Mouse (Mus musculus): ENCODE results near the gene Tgfbr3. TPM values are rescaled to one million over a fixed set of nuclear protein-coding genes. Genes with fewer than 3 reads are reported as not detected.
"Not testable (repeated sequence)": the region's sequence is repeated elsewhere in the genome, so short reads cannot be mapped to it uniquely, and the experiment has no call there.

Gene Tgfbr3
- polyA plus RNA-seq, 1 experiment, result 20.7 TPM

DNA sequence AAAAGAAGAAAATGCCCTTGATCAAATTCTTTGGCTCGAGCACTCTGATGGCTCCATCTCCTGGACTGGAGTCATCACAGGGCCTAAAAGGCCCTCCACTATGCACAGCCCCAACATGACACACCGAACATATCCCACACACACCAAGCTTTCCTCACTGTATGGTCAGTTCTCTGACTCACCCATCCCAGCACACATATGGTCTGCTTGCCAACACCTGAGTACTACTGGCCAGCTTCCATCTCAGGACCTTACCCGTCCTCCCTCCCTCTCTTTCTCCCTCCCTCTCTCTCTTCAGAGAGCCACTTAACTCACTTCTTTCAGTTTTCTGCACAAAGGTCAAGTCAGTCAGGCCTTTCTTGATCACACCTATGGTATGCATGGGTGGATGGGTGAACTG, 36.0 kb downstream of the Tgfbr3 start:
- Histone ChIP-seq H3K4me1 (replicated peaks; ENCODE audit: control insufficient read depth, insufficient read depth, low read length) (no peaks in the 10 kb centered on the region), H3K4me3 (ENCODE audit: control insufficient read depth, insufficient read depth, low read length) (no peak overlapping the region), H3K27me3 (ENCODE audit: control insufficient read depth, insufficient read depth, low read length) (no peaks in the 10 kb centered on the region), H3K36me3 (ENCODE audit: control insufficient read depth, insufficient read depth, low read length) (no peaks in the 10 kb centered on the region), H3K27ac (ENCODE audit: control insufficient read depth, insufficient read depth, low read length) (no peak overlapping the region)
- TF ChIP-seq CTCF (IDR thresholded peaks at IDR 0.05; ENCODE audit: borderline replicate concordance, control insufficient read depth, extremely low read depth, insufficient read depth, low read length, poor library complexity) (no peak), POLR2A (IDR thresholded peaks at IDR 0.05; ENCODE audit: control insufficient read depth, extremely low read depth, insufficient read depth, low read length, poor library complexity) (no peak)
- 96% methylated on average over 3 of the region's 3 CpGs for WGBS
- no peak for DNase-seq

DNA sequence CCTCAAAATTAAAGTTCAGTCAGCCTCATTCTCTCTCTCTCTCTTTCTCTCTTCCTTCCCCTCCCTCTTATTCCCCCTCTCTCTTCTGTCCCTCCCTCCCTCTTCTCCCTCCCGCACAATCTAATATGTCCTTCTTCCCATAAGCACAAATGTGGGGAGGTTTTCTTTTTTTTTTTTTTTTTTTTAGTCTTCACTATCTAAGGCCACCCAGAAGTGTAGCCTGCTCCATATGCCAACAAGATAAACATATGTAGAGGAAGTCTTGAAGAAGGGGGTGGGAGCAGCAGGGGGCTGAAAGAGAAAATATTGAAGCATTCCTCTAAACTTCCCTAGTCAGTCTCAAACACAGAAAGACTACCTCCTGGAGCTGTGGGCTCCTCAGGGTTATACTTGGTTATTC, 37.0 kb downstream of the Tgfbr3 start:
- H3K27me3 ChIP-seq (ENCODE audit: control insufficient read depth, insufficient read depth, low read length), result no peaks in the 10 kb centered on the region
- H3K4me1 ChIP-seq (replicated peaks; ENCODE audit: control insufficient read depth, insufficient read depth, low read length), result no peaks in the 10 kb centered on the region
- no peak overlapping the region for H3K27ac ChIP-seq (ENCODE audit: control insufficient read depth, insufficient read depth, low read length)
- no peaks in the 10 kb centered on the region for H3K36me3 ChIP-seq (ENCODE audit: control insufficient read depth, insufficient read depth, low read length)
- no peak for TF ChIP-seq POLR2A (IDR thresholded peaks at IDR 0.05; ENCODE audit: control insufficient read depth, extremely low read depth, insufficient read depth, low read length, poor library complexity)
- no peak for TF ChIP-seq CTCF (IDR thresholded peaks at IDR 0.05; ENCODE audit: borderline replicate concordance, control insufficient read depth, extremely low read depth, insufficient read depth, low read length, poor library complexity)
- WGBS, result 100% methylated on average over 1 of the region's 1 CpGs
- H3K4me3 ChIP-seq (ENCODE audit: control insufficient read depth, insufficient read depth, low read length), result no peak overlapping the region
- no peak for DNase-seq

DNA sequence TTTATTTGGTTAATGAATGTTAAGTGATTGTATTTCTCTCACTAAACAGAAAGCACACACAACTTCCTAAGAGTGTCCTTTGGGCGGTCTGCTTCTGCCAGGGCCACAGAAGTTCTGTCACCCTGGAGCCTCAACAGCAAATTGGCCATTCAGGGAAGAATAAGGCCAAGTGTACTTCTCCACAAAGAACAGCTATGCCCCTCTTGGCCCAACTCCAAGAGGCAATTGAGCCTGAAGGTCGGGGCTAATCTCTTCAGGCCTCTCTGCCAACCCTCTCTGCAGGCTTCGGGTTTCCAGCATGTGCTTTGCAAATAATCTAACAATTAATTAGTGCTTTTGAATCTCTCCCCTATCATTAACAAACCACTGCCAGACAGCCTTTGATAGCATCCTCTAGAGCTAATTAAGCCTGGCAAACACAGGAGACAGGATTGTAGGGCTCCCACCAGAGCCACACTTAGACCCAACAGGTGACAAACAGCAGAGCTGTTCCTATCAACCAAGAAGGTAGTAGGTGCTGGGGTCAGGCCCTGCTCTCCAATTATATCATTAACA, 37.6 kb downstream of the Tgfbr3 start:
- no peaks in the 10 kb centered on the region for H3K4me1 ChIP-seq (replicated peaks; ENCODE audit: control insufficient read depth, insufficient read depth, low read length)
- no peak for DNase-seq
- no peaks in the 10 kb centered on the region for H3K27me3 ChIP-seq (ENCODE audit: control insufficient read depth, insufficient read depth, low read length)
- 75% methylated on average over 3 of the region's 3 CpGs for WGBS
- H3K27ac ChIP-seq (ENCODE audit: control insufficient read depth, insufficient read depth, low read length), result no peak overlapping the region
- TF ChIP-seq POLR2A (IDR thresholded peaks at IDR 0.05; ENCODE audit: control insufficient read depth, extremely low read depth, insufficient read depth, low read length, poor library complexity), result no peak
- H3K36me3 ChIP-seq (ENCODE audit: control insufficient read depth, insufficient read depth, low read length), result no peaks in the 10 kb centered on the region
- H3K4me3 ChIP-seq (ENCODE audit: control insufficient read depth, insufficient read depth, low read length), result no peak overlapping the region

DNA sequence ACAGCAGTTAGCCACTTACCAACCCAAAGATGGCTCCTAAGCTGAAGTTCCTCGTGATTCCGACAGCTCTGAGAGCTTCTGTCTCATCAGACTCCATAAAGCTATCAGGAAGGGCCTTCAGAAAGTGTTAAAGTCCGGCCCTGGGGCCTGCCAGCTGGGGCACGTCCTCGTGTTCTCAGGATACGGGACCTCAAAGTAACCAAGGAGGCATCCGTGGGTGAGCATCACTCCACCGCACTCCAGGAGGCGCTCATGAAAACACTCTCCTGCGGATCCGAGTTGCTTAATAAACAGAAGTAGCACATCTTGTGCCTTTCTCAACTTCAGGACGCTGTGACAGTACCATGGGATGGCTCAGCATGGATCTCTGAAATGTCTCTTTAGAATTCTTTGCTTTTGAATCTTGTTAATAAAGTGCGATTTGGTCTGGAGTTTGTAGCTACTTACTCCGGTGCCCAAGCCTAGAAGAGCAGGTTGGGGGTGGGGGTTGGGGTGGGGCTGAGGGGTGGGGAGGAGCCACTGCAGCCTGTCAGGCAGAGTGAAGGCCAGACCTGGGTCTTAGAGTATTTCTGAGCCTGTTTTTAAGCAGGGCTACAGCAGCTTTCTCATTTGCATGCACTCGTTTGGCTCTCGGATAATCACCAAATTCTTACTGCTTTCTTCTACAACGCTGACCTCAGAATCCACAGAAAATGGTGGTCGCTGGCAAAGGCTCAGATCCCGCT, 38.7 kb downstream of the Tgfbr3 start:
- 95% methylated on average over 19 of the region's 19 CpGs for WGBS
- Histone ChIP-seq H3K36me3 (ENCODE audit: control insufficient read depth, insufficient read depth, low read length) (no peaks in the 10 kb centered on the region), H3K27ac (ENCODE audit: control insufficient read depth, insufficient read depth, low read length) (no peak overlapping the region), H3K4me1 (replicated peaks; ENCODE audit: control insufficient read depth, insufficient read depth, low read length) (no peaks in the 10 kb centered on the region), H3K4me3 (ENCODE audit: control insufficient read depth, insufficient read depth, low read length) (no peak overlapping the region), H3K27me3 (ENCODE audit: control insufficient read depth, insufficient read depth, low read length) (no peaks in the 10 kb centered on the region)
- TF ChIP-seq POLR2A (IDR thresholded peaks at IDR 0.05; ENCODE audit: control insufficient read depth, extremely low read depth, insufficient read depth, low read length, poor library complexity) (no peak), CTCF (IDR thresholded peaks at IDR 0.05; ENCODE audit: borderline replicate concordance, control insufficient read depth, extremely low read depth, insufficient read depth, low read length, poor library complexity) (no peak)
- DNase-seq, result no peak

DNA sequence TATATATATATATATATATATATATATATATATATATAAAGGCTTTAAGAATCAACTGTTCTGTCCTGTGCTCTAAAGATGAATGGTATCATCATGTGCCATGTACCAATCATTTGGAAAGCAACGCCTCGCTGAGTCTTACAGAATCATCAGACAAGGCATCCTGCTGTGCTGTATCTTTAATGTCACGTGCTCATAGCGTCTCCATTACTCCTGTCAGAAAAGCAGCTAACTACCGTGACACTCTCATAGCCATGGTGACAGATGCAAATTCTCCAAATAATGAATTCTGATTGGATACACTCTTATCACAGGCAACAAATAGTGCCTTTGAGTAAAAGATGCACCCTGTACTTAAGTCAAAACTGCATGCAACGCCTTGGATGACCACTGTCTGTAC, 40.7 kb downstream of the Tgfbr3 start:
- DNase-seq, result no peak
- Histone ChIP-seq H3K4me3 (ENCODE audit: control insufficient read depth, insufficient read depth, low read length) (no peak overlapping the region), H3K27me3 (ENCODE audit: control insufficient read depth, insufficient read depth, low read length) (no peaks in the 10 kb centered on the region), H3K27ac (ENCODE audit: control insufficient read depth, insufficient read depth, low read length) (no peak overlapping the region), H3K4me1 (replicated peaks; ENCODE audit: control insufficient read depth, insufficient read depth, low read length) (no peaks in the 10 kb centered on the region), H3K36me3 (ENCODE audit: control insufficient read depth, insufficient read depth, low read length) (no peaks in the 10 kb centered on the region)
- WGBS, result 98% methylated on average over 6 of the region's 6 CpGs
- TF ChIP-seq CTCF (IDR thresholded peaks at IDR 0.05; ENCODE audit: borderline replicate concordance, control insufficient read depth, extremely low read depth, insufficient read depth, low read length, poor library complexity), result no peak
- TF ChIP-seq POLR2A (IDR thresholded peaks at IDR 0.05; ENCODE audit: control insufficient read depth, extremely low read depth, insufficient read depth, low read length, poor library complexity), result no peak

DNA sequence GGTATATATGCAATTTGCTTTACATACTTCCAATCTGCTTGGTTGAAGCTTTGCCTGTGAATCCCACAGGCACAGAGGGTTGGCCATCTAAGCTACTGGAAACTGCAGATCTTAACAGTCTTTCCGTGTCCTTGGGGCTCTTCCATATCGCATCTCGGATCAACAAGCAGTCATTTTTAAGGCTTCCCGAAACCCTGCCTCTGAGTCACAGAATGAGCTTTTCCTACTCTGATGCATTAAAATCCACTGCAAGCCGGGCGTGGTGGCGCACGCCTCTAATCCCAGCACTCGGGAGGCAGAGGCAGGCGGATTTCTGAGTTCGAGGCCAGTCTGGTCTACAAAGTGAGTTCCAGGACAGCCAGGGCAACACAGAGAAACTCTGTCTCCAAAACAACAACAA, 41.1 kb downstream of the Tgfbr3 start:
- 95% methylated on average over 11 of the region's 11 CpGs for WGBS
- H3K4me3 ChIP-seq (ENCODE audit: control insufficient read depth, insufficient read depth, low read length); H3K4me1 ChIP-seq (replicated peaks; ENCODE audit: control insufficient read depth, insufficient read depth, low read length); DNase-seq; H3K36me3 ChIP-seq (ENCODE audit: control insufficient read depth, insufficient read depth, low read length); H3K27ac ChIP-seq (ENCODE audit: control insufficient read depth, insufficient read depth, low read length); H3K27me3 ChIP-seq (ENCODE audit: control insufficient read depth, insufficient read depth, low read length): not testable (repeated sequence)

DNA sequence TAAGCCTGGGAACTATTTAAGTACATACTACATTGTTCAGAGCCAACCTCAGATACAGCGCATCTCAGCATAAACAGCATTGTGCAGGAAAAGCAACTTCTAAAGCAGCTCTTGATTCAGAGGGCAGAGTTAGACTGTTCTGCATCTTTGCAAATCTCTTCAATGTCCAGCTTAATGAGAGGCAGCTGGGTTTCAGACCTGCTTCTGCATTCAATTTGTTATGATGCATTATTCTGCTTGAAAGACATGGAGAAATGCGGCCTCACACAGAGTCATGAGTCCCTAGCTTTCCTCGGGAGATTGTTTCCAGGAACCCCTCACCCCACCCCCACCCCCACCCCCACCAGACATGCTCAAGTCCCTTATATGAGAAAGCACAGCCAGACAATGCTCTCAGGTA, 41.6 kb downstream of the Tgfbr3 start:
- TF ChIP-seq CTCF (IDR thresholded peaks at IDR 0.05; ENCODE audit: borderline replicate concordance, control insufficient read depth, extremely low read depth, insufficient read depth, low read length, poor library complexity) (no peak), POLR2A (IDR thresholded peaks at IDR 0.05; ENCODE audit: control insufficient read depth, extremely low read depth, insufficient read depth, low read length, poor library complexity) (no peak)
- Histone ChIP-seq H3K27me3 (ENCODE audit: control insufficient read depth, insufficient read depth, low read length) (no peaks in the 10 kb centered on the region), H3K27ac (ENCODE audit: control insufficient read depth, insufficient read depth, low read length) (no peak overlapping the region), H3K4me3 (ENCODE audit: control insufficient read depth, insufficient read depth, low read length) (no peak overlapping the region), H3K4me1 (replicated peaks; ENCODE audit: control insufficient read depth, insufficient read depth, low read length) (no peaks in the 10 kb centered on the region), H3K36me3 (ENCODE audit: control insufficient read depth, insufficient read depth, low read length) (no peaks in the 10 kb centered on the region)
- DNase-seq, result no peak
- WGBS, result 92% methylated on average over 3 of the region's 3 CpGs
